Mouse (Mus musculus) small intestine, adult 2 months (tissue): ENCODE data around the gene Shox2. TPM values are rescaled to one million over a fixed set of nuclear protein-coding genes. Genes with fewer than 3 reads are reported as not detected.

Source experiments
- H3K27ac ChIP-seq: fragments of 200-500 bp; 2 replicates; pipeline ENCODE4 v1.5.1; 2012; ENCODE audit warnings: low read depth, low read length, control low read depth, inconsistent platforms; ENCODE audit not compliant: insufficient read depth
- H3K27me3 ChIP-seq: fragments of 200-500 bp; 2 replicates; pipeline ENCODE4 v1.6.1; 2012; ENCODE audit warnings: mild to moderate bottlenecking, moderate library complexity, low read length, inconsistent platforms; ENCODE audit not compliant: control insufficient read depth, insufficient read depth
- H3K36me3 ChIP-seq: fragments of 200-500 bp; 2 replicates; pipeline ENCODE4 v1.6.1; 2012; ENCODE audit warnings: mild to moderate bottlenecking, low read length, control low read depth, inconsistent platforms; ENCODE audit not compliant: control insufficient read depth, insufficient read depth
- H3K4me1 ChIP-seq: fragments of 200-500 bp; 2 replicates; pipeline ENCODE4 v1.6.1; 2012; ENCODE audit warnings: low read length, inconsistent platforms, mixed read lengths; ENCODE audit not compliant: control insufficient read depth, insufficient read depth, insufficient read length
- H3K4me3 ChIP-seq: fragments of 200-500 bp; 2 replicates; pipeline ENCODE4 v1.5.1; 2012; ENCODE audit warnings: low read depth, mild to moderate bottlenecking, control low read depth, inconsistent platforms, low read length, moderate library complexity
- CTCF ChIP-seq: fragments of 200-500 bp; IDR thresholded peaks from 2 replicates; pipeline ENCODE4 v1.5.1; 2012; ENCODE audit warnings: low read depth, mild to moderate bottlenecking, control low read depth, inconsistent platforms, low read length, moderate library complexity, mixed read lengths; ENCODE audit not compliant: insufficient replicate concordance, insufficient read length; ENCODE audit errors: extremely low read depth
- POLR2A ChIP-seq: fragments of 200-500 bp; IDR thresholded peaks from 2 replicates; pipeline ENCODE4 v1.6.1; 2012; ENCODE audit warnings: low read depth, mild to moderate bottlenecking, control low read depth, inconsistent platforms, low read length, moderate library complexity
- WGBS: fragments of 180-500 bp; shearing (Covaris S2); methylation state at CpG from one replicate; pipeline ENCODE4 v1.1.7; 2018; 5-methylcytosine and 5-hydroxymethylcytosine counted together
- polyA plus RNA-seq: library from polyadenylated mRNA; depleted of rRNA; stranded (reverse); fragments of >200 nt; gene quantifications from 2 replicates; pipeline ENCODE4 v1.2.3, GENCODE M21; 2012

Shox2 gene
- polyA plus RNA-seq, 1 experiment, result not detected

DNA sequence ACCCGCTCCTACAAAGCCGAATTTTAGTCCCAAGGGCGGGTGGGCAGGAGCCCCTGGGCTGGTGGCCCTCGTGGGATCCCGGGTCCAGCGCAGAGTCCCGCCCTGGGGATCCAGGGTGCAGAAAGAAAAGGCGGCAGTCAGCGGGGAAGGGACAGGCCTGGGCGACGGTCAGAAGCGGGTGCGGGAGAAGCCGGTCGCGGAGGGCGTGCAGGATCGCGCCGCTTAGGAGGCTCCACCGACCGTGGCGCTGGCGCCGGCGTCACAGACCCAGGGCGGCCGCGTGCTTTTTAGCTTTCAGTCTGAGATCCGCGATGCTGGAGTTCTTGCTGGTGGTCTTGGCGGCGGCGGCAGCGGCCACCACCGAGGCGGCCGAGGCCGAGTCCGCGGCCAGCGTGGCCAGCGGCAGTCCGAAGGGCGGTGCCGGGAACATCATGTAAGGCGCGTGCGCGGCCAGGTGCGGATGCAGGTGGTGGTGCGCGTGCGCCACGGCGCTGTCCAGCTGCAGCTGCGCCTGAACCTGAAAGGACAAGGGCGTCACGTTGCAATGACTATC lies 8.1 kb downstream of the Shox2 start:
- Histone ChIP-seq H3K27me3 (peaks cover 64% of the 10 kb centered on the region), H3K27ac (no peak overlapping the region), H3K36me3 (no peaks in the 10 kb centered on the region), H3K4me3 (peak overlapping the region; percentile 70), H3K4me1 (peaks cover 5% of the 10 kb centered on the region)
- under 1% methylated on average over 58 of the region's 59 CpGs for WGBS
- TF ChIP-seq CTCF, result no peak
- no peak for TF ChIP-seq POLR2A

GRCm38 (mm10) chr3:66972191-66972950 lies 9.2 kb downstream of the Shox2 start:
- Histone ChIP-seq H3K4me1 (peaks cover 4% of the 10 kb centered on the region), H3K4me3 (no peak overlapping the region), H3K27ac (no peak overlapping the region), H3K36me3 (no peaks in the 10 kb centered on the region), H3K27me3 (peaks cover 56% of the 10 kb centered on the region)
- TF ChIP-seq CTCF, result no peak
- no peak for TF ChIP-seq POLR2A
- 8% methylated on average over 16 of the region's 16 CpGs for WGBS

DNA sequence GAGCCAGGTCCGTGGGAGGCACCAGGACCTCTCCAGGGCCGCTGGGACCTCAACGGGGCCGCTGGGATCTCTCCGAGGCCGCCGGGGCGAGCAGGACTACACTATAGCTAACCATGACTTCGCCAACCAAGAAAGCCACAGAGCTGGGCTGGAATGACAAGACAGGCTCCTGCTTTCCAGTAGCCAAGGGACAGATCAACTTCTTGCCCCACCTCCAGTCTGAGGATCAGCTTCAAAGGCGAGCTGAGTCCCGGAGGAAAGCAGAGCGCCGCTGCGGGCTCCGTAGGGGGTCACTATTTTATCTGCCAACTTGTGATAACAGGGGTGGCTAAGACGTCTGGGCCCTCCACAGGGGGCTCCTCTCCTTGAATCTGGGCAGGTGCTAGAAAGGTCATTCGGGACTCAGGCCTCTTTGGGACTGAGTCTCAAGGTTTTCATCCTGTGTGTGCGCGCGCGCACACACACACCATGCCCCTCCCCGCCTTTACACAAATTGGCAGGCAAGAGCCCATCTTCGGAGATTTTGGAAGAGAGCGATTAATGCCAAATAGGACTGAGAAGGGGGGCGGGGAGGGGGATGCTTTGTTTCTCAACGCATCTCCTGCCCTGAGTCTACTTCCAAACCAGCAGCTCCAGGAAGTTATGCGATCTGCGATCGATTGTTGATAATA lies 10.8 kb downstream of the Shox2 start:
- WGBS, result 5% methylated on average over 29 of the region's 29 CpGs
- TF ChIP-seq POLR2A (no peak), CTCF (no peak)
- H3K27me3 ChIP-seq, result peaks cover 46% of the 10 kb centered on the region
- peaks cover 4% of the 10 kb centered on the region for H3K4me1 ChIP-seq
- H3K27ac ChIP-seq, result no peak overlapping the region
- no peak overlapping the region for H3K4me3 ChIP-seq
- no peaks in the 10 kb centered on the region for H3K36me3 ChIP-seq

DNA sequence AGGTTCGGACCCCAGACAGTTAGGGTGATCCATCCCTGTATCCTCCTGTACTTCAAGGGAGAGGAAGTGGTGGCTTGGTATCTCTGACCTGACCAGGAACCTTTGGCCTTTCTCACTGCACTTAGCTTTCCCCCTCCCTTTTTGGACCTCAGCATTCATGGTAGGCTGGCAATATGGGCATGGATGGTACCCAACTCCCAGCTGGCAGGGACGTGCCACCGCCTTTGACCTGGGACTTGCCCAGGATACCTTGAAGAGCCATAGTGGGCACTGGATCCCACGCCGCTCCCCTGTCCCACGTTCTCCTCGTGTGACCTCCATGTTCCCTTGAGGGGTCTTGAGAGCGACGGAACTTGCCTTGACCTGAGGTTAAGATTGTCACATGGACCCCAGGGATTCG lies 11.3 kb downstream of the Shox2 start:
- TF ChIP-seq CTCF (no peak), POLR2A (no peak)
- Histone ChIP-seq H3K4me3 (no peak overlapping the region), H3K27me3 (peaks cover 46% of the 10 kb centered on the region), H3K36me3 (no peaks in the 10 kb centered on the region), H3K27ac (no peak overlapping the region), H3K4me1 (peaks cover 4% of the 10 kb centered on the region)
- WGBS, result 11% methylated on average over 10 of the region's 10 CpGs

GRCm38 (mm10) chr3:66967508-66967907 lies 14.1 kb downstream of the Shox2 start:
- Histone ChIP-seq H3K27me3 (peaks cover 26% of the 10 kb centered on the region), H3K4me3 (no peak overlapping the region), H3K27ac (no peak overlapping the region), H3K36me3 (no peaks in the 10 kb centered on the region), H3K4me1 (no peaks in the 10 kb centered on the region)
- 73% methylated on average over 4 of the region's 4 CpGs for WGBS
- no peak for TF ChIP-seq POLR2A
- no peak for TF ChIP-seq CTCF

DNA sequence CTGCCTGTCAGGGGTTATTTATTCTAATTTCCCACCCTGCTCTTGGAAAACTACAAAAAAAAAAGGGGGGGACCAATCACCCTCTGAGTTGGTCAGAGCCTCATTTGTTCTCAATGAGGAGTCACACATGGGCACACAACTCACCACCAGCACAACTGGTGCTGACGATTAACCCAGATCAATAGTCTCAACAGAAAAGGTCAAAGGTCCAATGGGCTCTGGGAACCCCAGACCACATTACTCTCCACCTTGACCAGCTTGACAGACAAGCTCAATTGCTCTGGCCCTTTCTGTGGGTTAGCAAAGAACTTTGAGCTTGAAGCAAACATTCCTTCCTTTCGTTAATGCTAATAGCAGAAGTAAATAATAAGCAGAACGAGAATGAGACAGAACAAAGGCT lies 16.7 kb downstream of the Shox2 start:
- Histone ChIP-seq H3K36me3 (no peaks in the 10 kb centered on the region), H3K27me3 (peaks cover 3% of the 10 kb centered on the region; the same call in 1 of the 2 replicates), H3K27ac (no peak overlapping the region), H3K4me1 (no peaks in the 10 kb centered on the region), H3K4me3 (no peak overlapping the region)
- 17% methylated on average over 3 of the region's 3 CpGs for WGBS
- TF ChIP-seq CTCF (no peak), POLR2A (no peak)

GRCm38 (mm10) chr3:66959972-66960371 lies 21.6 kb downstream of the Shox2 start:
- Histone ChIP-seq H3K4me1 (no peaks in the 10 kb centered on the region), H3K27me3 (no peaks in the 10 kb centered on the region), H3K4me3 (no peak overlapping the region), H3K36me3 (no peaks in the 10 kb centered on the region), H3K27ac (no peak overlapping the region)
- 54% methylated on average over 5 of the region's 5 CpGs for WGBS
- no peak for TF ChIP-seq CTCF
- TF ChIP-seq POLR2A, result no peak
